Mouse (Mus musculus) megakaryocyte, embryonic 14.5 days (primary cell): ENCODE data around the gene Calml4. TPM values are rescaled to one million over a fixed set of nuclear protein-coding genes. Genes with fewer than 3 reads are reported as not detected.

Experiments used
- H3K27me3 ChIP-seq: replicated peaks from 2 replicates; pipeline ENCODE3; 2012; ENCODE audit warnings: inconsistent platforms
- H3K36me3 ChIP-seq: replicated peaks from 2 replicates; pipeline ENCODE3; 2012; ENCODE audit warnings: low read length, inconsistent platforms, mixed read lengths
- H3K4me1 ChIP-seq: 2 replicates; pipeline ENCODE4 v1.6.1; 2012; ENCODE audit warnings: inconsistent platforms
- H3K4me3 ChIP-seq: replicated peaks from 2 replicates; pipeline ENCODE3; 2012; ENCODE audit warnings: moderate library complexity, mild to moderate bottlenecking, inconsistent platforms
- H3K9me3 ChIP-seq: 2 replicates; pipeline ENCODE4 v1.6.1; 2012; ENCODE audit warnings: inconsistent platforms
- FLI1 ChIP-seq: IDR thresholded peaks from 2 replicates; pipeline ENCODE4 v1.6.1; 2012; ENCODE audit warnings: low read length, inconsistent platforms, mixed read lengths
- GATA1 ChIP-seq: IDR thresholded peaks from 3 replicates; pipeline ENCODE4 v1.6.1; 2012; ENCODE audit warnings: mixed read lengths, low read length, inconsistent platforms, borderline replicate concordance
- polyA plus RNA-seq: library from polyadenylated mRNA; stranded (reverse); fragments of >175 nt; gene quantifications from 2 replicates; pipeline ENCODE4 v1.2.3, GENCODE M21; 2012; ENCODE audit warnings: low replicate concordance; ENCODE audit not compliant: insufficient read depth

Gene Calml4
- polyA plus RNA-seq, 1 experiment = 2.3 TPM

DNA sequence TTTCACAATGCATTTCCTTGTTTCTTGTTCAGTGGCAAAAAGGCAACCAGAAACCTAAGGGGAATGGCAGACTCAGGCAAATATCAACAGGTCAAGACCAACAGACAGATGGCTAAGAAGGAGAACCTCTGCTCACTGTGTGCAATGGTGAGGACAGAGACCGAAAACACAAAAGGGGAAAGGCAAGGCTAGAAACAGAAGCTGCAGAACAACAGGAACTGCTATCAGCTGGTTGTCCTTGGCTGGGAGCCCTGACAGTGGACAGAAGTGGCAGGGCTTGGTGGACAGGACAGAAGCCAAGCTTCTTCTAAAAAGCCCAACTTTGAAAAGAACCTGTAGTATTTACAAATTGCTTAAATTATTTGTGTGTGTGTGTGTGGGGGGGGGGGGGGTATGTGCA lies 36.6 kb downstream of the Calml4 start:
- Histone ChIP-seq H3K9me3 (0 out of 2 replicates have a peak, but pooled peaks cover 4% of the 10 kb centered on the region), H3K36me3 (peaks cover 85% of the 10 kb centered on the region), H3K4me3 (peak overlapping the region; percentile 38), H3K4me1 (peaks cover 30% of the 10 kb centered on the region), H3K27me3 (no peaks in the 10 kb centered on the region)
- TF ChIP-seq FLI1 (no peak), GATA1 (no peak)

DNA sequence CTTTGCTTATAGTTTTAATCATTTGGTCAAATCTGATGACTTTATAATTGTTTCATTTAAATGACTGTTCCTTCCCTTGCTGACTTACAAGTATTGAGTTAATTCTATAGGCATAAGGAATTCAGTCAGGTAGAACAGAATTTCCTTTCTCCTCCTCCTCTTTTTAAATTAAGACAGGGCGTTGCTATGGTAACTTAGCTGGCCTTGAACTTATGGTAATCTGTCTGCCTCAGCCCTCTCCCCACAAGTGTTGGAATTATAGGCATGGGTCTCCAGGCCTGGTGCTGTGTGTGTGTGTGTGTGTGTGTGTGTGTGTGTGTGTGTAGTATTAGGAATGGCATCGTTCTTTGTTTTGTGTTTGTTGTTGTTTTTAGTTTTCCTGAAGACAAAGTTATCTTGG lies 43.9 kb downstream of the Calml4 start:
- H3K36me3 ChIP-seq = peaks cover 80% of the 10 kb centered on the region
- TF ChIP-seq GATA1 (no peak), FLI1 (no peak)
- no peaks in the 10 kb centered on the region for H3K27me3 ChIP-seq
- peaks cover 16% of the 10 kb centered on the region for H3K4me1 ChIP-seq
- peaks cover 4% of the 10 kb centered on the region; the same call in 1 of the 2 replicates for H3K9me3 ChIP-seq
- H3K4me3 ChIP-seq = no peak overlapping the region

DNA sequence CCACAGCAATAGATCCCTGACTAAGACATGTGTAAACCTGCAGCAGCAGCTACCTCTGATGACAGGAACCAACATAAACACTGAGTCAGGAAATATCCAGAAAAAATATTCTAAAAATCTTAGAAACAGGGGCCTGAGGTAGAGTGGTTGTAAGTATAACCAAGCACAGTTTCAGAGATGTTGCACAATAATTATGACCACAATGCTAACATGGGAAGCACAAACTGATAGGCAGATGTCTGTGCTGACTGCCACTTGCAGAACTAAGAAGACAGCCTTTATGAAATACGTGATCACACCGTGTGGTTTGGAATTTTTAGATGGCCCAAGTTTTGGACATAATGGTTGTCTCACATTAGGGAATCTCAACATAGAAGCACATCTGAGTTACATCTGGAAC lies 46.0 kb downstream of the Calml4 start:
- peaks cover 82% of the 10 kb centered on the region for H3K36me3 ChIP-seq
- no peaks in the 10 kb centered on the region for H3K27me3 ChIP-seq
- TF ChIP-seq FLI1 = no peak
- TF ChIP-seq GATA1 = no peak
- peaks cover 12% of the 10 kb centered on the region for H3K4me1 ChIP-seq
- peaks cover 4% of the 10 kb centered on the region; the same call in 1 of the 2 replicates for H3K9me3 ChIP-seq
- H3K4me3 ChIP-seq = no peak overlapping the region

DNA sequence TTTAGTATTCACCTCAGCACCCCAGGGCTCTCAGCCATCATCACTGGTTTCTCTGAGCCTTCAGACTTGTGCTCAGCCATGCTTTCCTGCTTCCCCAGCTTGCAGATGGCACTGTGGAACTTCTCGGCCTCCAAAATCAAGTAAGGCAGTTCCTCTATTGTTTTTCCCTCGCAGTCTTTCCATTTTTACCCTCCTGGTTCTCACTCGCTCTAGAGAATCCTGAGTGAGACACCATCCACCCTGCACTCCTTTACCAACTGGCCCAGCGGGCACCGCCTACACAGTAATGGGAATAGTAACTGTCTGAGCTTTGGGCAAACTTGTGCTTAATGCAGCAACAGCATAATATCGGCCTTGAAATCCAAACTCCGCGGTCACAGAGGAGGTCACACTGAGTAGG lies 47.2 kb downstream of the Calml4 start:
- H3K4me3 ChIP-seq = no peak overlapping the region
- H3K9me3 ChIP-seq = peaks cover 4% of the 10 kb centered on the region; the same call in 1 of the 2 replicates
- H3K36me3 ChIP-seq = peaks cover 87% of the 10 kb centered on the region
- no peaks in the 10 kb centered on the region for H3K27me3 ChIP-seq
- peaks cover 19% of the 10 kb centered on the region for H3K4me1 ChIP-seq
- TF ChIP-seq FLI1 = no peak
- no peak for TF ChIP-seq GATA1

DNA sequence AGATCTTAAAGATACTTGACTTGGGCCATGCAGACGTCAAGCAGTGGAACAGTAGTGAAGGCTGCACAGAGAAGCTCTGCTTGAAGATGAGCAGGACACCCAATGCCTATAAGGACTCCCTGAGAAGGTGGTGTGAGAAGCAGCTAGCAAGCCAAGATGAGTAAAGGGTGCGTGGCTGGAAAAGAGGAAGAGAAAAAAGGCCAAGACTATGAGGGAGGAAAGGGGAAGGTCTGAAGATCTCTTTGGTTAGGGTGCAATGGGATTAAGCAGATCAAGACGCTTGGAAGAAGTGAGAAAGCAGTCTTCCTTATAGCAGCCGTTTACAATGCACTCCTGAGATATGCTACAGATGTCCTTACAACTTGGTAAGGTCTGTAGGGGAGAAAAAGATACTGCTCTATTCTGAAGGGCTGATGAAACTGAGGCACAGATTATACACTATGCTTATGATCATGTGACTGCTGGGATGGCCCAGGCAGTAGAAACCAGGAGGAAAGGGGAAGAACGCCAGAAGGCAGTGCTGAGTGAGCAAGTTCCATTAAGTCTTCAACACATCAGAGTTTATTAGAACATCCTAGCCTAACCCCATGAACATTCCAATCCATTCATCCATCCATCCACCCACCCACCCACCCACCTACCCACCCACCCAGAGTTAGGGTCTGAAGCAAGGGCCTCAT lies 55.6 kb downstream of the Calml4 start:
- Histone ChIP-seq H3K4me3 (no peak overlapping the region), H3K27me3 (no peaks in the 10 kb centered on the region), H3K4me1 (peaks cover 35% of the 10 kb centered on the region), H3K36me3 (peaks cover 88% of the 10 kb centered on the region), H3K9me3 (no peaks in the 10 kb centered on the region)
- no peak for TF ChIP-seq GATA1
- no peak for TF ChIP-seq FLI1

DNA sequence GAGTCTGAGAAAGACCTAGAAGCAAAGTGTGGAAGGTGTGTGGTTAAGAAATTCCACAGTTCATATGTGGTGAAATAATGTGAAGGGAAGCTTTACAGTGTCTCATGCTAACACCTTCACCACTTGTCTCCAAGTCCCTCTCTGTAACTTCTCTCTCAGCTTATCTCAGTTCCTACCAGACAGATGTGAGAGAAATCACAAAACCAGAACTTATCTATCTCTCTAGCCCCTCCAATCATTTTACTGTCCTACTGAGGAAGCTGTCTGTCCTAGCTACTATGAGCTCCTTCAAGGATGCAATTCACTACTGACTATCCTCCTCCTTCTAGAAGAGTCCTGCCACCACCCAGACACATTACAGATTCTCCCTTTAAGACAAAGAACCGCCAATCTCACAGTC lies 59.2 kb downstream of the Calml4 start:
- peaks cover 41% of the 10 kb centered on the region for H3K4me1 ChIP-seq
- TF ChIP-seq FLI1 (no peak), GATA1 (no peak)
- no peak overlapping the region for H3K4me3 ChIP-seq
- no peaks in the 10 kb centered on the region for H3K9me3 ChIP-seq
- H3K36me3 ChIP-seq = peaks cover 86% of the 10 kb centered on the region
- H3K27me3 ChIP-seq = no peaks in the 10 kb centered on the region

DNA sequence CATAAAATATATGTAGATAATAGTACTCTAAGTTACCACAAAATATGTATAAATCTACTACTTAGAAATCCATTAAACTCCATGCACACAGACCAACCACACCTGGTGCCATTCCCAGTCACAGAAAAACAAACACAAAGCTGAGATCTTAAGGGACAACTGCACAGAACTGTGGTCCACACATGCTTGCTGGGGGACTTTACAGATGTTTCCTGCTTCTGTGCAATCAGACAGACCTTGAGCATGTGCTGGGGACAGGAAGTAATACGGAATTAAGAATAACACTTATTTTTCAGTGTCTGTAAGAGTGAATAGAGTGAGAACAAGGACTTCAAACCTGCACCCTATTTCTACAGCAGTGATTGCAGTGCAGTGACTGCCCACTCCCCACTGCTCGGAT lies 63.0 kb downstream of the Calml4 start:
- peaks cover 75% of the 10 kb centered on the region for H3K36me3 ChIP-seq
- TF ChIP-seq GATA1 (no peak), FLI1 (no peak)

DNA sequence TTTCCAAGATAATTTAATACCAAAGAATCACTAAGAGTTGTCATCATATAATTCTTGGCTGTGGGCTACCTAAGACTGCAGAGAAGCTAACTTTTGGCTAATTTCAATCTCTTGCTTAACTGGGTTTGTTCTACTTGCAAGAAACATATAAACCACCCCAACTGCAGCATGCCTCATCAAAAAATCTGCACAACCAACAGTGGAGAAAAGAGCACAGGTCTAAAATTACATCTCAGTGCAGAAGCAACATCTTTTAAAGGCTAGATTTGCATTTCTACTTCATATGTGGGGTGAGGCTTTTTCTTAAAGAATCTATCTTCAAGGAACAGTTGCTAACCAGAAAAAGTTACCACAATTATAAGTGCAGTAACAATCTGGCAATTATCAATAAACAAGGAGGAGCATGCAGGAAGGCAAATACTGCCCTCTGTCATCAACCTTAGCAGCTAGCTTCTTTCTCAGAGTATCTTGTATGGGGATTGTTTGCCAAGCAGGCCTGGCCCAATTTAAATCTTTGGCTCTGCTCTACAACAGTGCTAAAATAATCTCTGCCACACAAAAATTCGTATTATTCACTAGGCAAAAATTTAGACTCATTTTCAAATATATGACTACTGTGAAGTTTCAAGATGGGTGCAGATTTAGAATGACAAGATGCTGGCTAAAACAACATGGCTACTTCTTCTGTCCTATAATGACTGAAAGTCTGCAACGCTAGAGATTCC lies 67.2 kb downstream of the Calml4 start:
- Histone ChIP-seq H3K36me3 (peaks cover 62% of the 10 kb centered on the region), H3K4me1 (peaks cover 43% of the 10 kb centered on the region), H3K27me3 (no peaks in the 10 kb centered on the region), H3K4me3 (no peak overlapping the region), H3K9me3 (no peaks in the 10 kb centered on the region)
- TF ChIP-seq GATA1 = no peak
- TF ChIP-seq FLI1 = no peak

More for the DNA sequence above, 63.0 kb downstream of the Calml4 start:
- Histone ChIP-seq H3K4me3 (no peak overlapping the region), H3K4me1 (peaks cover 30% of the 10 kb centered on the region), H3K27me3 (no peaks in the 10 kb centered on the region), H3K9me3 (no peaks in the 10 kb centered on the region)

Other genes with a start within 250 kb of the Calml4 start
- gene Itga11, start 180.3 kb upstream of the Calml4 start, polyA plus RNA-seq = 0.65 and 2.7 TPM in 2 replicates
- 2.2 and 4.0 TPM in 2 replicates for gene Fem1b, start 46.1 kb upstream of the Calml4 start, polyA plus RNA-seq
- 22.2 and 31.6 TPM in 2 replicates for gene Cln6, start 19.3 kb upstream of the Calml4 start, polyA plus RNA-seq
- gene Pias1, start 129.8 kb downstream of the Calml4 start, polyA plus RNA-seq = 0.74 and 1.3 TPM in 2 replicates